In the genomic region with DNA sequence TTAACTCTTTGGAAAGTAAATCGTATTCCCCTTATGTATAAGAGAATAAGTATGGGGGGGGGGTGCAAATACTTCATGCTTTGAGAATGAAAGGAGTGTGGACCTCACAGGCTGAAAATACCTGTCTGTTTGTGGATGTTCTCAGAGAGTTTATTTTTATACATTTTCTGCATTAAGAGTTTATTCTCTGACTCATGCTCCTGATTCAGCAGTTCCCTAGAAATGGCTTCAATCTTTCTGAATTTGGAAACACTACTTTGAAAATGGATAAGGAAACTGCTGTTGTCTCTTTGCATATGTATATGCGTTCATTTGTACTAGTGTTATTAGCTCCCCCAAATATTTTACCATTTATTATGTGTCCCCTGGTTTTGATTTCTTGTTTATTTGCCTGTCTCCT, we compare ENCODE assay signal across 11 mouse cellular contexts.
"Had no signal": no experiment of that assay in that cellular context is flagged by ENCODE, and none has a peak within 500 bp of the region (broad histone marks: within the 10 kb centered on the region; RNA-seq: fewer than 3 reads in every experiment).

No protein-coding gene starts in this region.

- DNase-seq: retina, postnatal 1 day; right cerebral cortex, adult 18-20 months; right cerebral cortex, postnatal 14 days; right cerebral cortex, postnatal 4 days; spleen, adult 18-20 months; thymus, adult 18-20 months; thymus, adult 2 months; thymus, postnatal 14 days; thymus, postnatal 25 days; thymus, postnatal 36 days; thymus, postnatal 4 days had no signal
